Mouse (Mus musculus) ES-Bruce4 (cell line): ENCODE data around the gene Fkbpl.

Source experiments
- CTCF ChIP-seq: IDR thresholded peaks from one replicate; pipeline ENCODE4 v1.8.1; 2011; ENCODE audit warnings: low read depth, low read length
- EP300 ChIP-seq: IDR thresholded peaks from 2 replicates; pipeline ENCODE4 v1.6.1; 2011; ENCODE audit warnings: low read depth, low read length; ENCODE audit not compliant: insufficient read depth

- TF ChIP-seq EP300, result no peak
- no peak for TF ChIP-seq CTCF
Measured at GRCm38 (mm10) chr17:34658591-34658990, 14.0 kb downstream of the Fkbpl start.
